Mouse (Mus musculus): ENCODE results near the gene Dgkh. TPM values are rescaled to one million over a fixed set of nuclear protein-coding genes. Genes with fewer than 3 reads are reported as not detected.
"Not testable (repeated sequence)": the region's sequence is repeated elsewhere in the genome, so short reads cannot be mapped to it uniquely, and the experiment has no call there.

Gene Dgkh
- polyA plus RNA-seq, 1 experiment from 2014 or later, result 2.5 TPM

DNA sequence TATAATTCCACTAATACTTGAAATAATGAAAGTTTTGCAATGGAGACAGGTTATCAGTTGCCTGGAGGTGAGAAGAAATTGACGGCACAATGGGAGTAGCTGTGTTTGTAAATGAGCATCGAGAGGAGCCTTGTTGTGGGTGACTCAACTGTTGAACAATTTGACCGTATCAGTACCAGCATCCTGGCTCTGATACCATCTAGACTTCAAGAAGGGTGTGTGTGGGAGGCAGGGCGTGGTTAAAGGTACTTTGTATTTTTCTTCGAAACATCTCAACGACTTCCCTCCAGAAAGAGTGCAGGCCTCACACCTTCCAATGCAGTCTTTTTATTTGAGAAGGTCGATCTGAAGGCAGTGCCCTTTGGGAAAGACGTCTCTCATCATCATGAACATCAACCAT is 173.5 kb downstream of the Dgkh start:
- H3K4me1 ChIP-seq, result 0 out of 2 replicates have a peak, but pooled peaks cover 9% of the 10 kb centered on the region
- WGBS, result 74% methylated on average over 8 of the region's 8 CpGs
- no peak overlapping the region for H3K4me3 ChIP-seq (replicated peaks)
- H3K27ac ChIP-seq, result no peak overlapping the region
- no peak for ATAC-seq (replicated peaks; ENCODE audit: low FRiP score)
- no peaks in the 10 kb centered on the region for H3K27me3 ChIP-seq
- no peak overlapping the region for H3K4me2 ChIP-seq
- H3K36me3 ChIP-seq, result 0 out of 2 replicates have a peak, but pooled peaks cover 3% of the 10 kb centered on the region
- H3K9me3 ChIP-seq (replicated peaks), result no peaks in the 10 kb centered on the region
- H3K9ac ChIP-seq, result no peak overlapping the region

- H3K27me3 ChIP-seq; H3K4me1 ChIP-seq; H3K27ac ChIP-seq; ATAC-seq (replicated peaks; ENCODE audit: low FRiP score); H3K4me3 ChIP-seq (replicated peaks); H3K9me3 ChIP-seq (replicated peaks); H3K9ac ChIP-seq; H3K36me3 ChIP-seq; H3K4me2 ChIP-seq: not testable (repeated sequence)
- 82% methylated on average over 3 of the region's 3 CpGs for WGBS
Observed at GRCm38 (mm10) chr14:78554830-78555229, 177.7 kb downstream of the Dgkh start.

DNA sequence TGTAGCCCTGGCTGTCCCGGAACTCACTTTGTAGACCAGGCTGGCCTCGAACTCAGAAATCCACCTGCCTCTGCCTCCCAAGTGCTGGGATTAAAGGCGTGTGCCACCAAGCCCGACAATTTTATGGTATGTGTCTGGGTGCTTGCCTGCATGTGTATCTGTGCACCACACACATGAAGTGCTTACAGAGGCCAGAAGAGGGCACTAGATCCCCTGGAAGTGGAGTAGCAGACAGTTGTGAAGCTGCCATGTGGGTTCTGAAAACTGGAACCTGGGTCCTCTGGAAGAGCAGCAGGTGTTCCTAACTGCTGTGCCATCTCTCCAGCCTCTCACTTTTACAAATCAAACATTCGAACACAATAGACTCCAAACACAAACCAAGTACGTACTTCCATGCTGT is 178.9 kb downstream of the Dgkh start:
- Histone ChIP-seq H3K36me3 (no peaks in the 10 kb centered on the region), H3K9me3 (replicated peaks) (no peaks in the 10 kb centered on the region), H3K9ac (no peak overlapping the region), H3K27ac (no peak overlapping the region), H3K27me3 (no peaks in the 10 kb centered on the region), H3K4me1 (0 out of 2 replicates have a peak, but pooled peaks cover 3% of the 10 kb centered on the region), H3K4me3 (replicated peaks) (no peak overlapping the region), H3K4me2 (no peak overlapping the region)
- WGBS, result 96% methylated on average over 6 of the region's 6 CpGs
- no peak for ATAC-seq (replicated peaks; ENCODE audit: low FRiP score)

GRCm38 (mm10) chr14:78548807-78549206 is 183.8 kb downstream of the Dgkh start:
- Histone ChIP-seq H3K9ac (no peak overlapping the region), H3K27me3 (no peaks in the 10 kb centered on the region), H3K4me1 (0 out of 2 replicates have a peak, but pooled peaks cover 3% of the 10 kb centered on the region), H3K4me2 (no peak overlapping the region), H3K9me3 (replicated peaks) (no peaks in the 10 kb centered on the region), H3K27ac (no peak overlapping the region), H3K4me3 (replicated peaks) (no peak overlapping the region), H3K36me3 (no peaks in the 10 kb centered on the region)
- WGBS, result 65% methylated on average over 6 of the region's 6 CpGs
- ATAC-seq (replicated peaks; ENCODE audit: low FRiP score), result no peak

- WGBS, result 78% methylated on average over 3 of the region's 3 CpGs
- H3K9ac ChIP-seq, result no peak overlapping the region
- H3K27ac ChIP-seq, result no peak overlapping the region
- H3K4me1 ChIP-seq, result peaks cover 18% of the 10 kb centered on the region
- no peak overlapping the region for H3K4me2 ChIP-seq
- H3K27me3 ChIP-seq, result no peaks in the 10 kb centered on the region
- no peaks in the 10 kb centered on the region for H3K36me3 ChIP-seq
- H3K4me3 ChIP-seq (replicated peaks), result no peak overlapping the region
- no peaks in the 10 kb centered on the region for H3K9me3 ChIP-seq (replicated peaks)
- ATAC-seq (replicated peaks; ENCODE audit: low FRiP score), result no peak
Observed at GRCm38 (mm10) chr14:78541319-78541718, 191.3 kb downstream of the Dgkh start.

GRCm38 (mm10) chr14:78539821-78540220 is 192.8 kb downstream of the Dgkh start:
- Histone ChIP-seq H3K9me3 (replicated peaks) (no peaks in the 10 kb centered on the region), H3K36me3 (no peaks in the 10 kb centered on the region), H3K27me3 (no peaks in the 10 kb centered on the region), H3K4me3 (replicated peaks) (no peak overlapping the region), H3K4me2 (no peak overlapping the region), H3K4me1 (peaks cover 25% of the 10 kb centered on the region), H3K9ac (no peak overlapping the region), H3K27ac (no peak overlapping the region)
- WGBS, result 91% methylated on average over 1 of the region's 1 CpGs
- ATAC-seq (replicated peaks; ENCODE audit: low FRiP score), result no peak

GRCm38 (mm10) chr14:78538572-78539320 is 193.8 kb downstream of the Dgkh start:
- no peak for ATAC-seq (replicated peaks; ENCODE audit: low FRiP score)
- Histone ChIP-seq H3K9me3 (replicated peaks) (no peaks in the 10 kb centered on the region), H3K4me3 (replicated peaks) (no peak overlapping the region), H3K4me1 (peaks cover 25% of the 10 kb centered on the region), H3K36me3 (no peaks in the 10 kb centered on the region), H3K27me3 (no peaks in the 10 kb centered on the region), H3K9ac (no peak overlapping the region), H3K4me2 (no peak overlapping the region), H3K27ac (peak overlapping the region; percentile 93)
- WGBS, result 23% methylated on average over 5 of the region's 5 CpGs

GRCm38 (mm10) chr14:78537551-78537950 is 195.0 kb downstream of the Dgkh start:
- no peaks in the 10 kb centered on the region for H3K9me3 ChIP-seq (replicated peaks)
- peak overlapping the region; percentile 93 for H3K27ac ChIP-seq
- H3K4me1 ChIP-seq, result peaks cover 25% of the 10 kb centered on the region
- H3K4me3 ChIP-seq (replicated peaks), result peak overlapping the region; percentile 95; the same call in 1 of the 2 replicates
- H3K4me2 ChIP-seq, result peak overlapping the region; percentile 75
- no peaks in the 10 kb centered on the region for H3K36me3 ChIP-seq
- H3K27me3 ChIP-seq, result no peaks in the 10 kb centered on the region
- no peak for ATAC-seq (replicated peaks; ENCODE audit: low FRiP score)
- H3K9ac ChIP-seq, result no peak overlapping the region
- WGBS, result 38% methylated on average over 6 of the region's 6 CpGs

DNA sequence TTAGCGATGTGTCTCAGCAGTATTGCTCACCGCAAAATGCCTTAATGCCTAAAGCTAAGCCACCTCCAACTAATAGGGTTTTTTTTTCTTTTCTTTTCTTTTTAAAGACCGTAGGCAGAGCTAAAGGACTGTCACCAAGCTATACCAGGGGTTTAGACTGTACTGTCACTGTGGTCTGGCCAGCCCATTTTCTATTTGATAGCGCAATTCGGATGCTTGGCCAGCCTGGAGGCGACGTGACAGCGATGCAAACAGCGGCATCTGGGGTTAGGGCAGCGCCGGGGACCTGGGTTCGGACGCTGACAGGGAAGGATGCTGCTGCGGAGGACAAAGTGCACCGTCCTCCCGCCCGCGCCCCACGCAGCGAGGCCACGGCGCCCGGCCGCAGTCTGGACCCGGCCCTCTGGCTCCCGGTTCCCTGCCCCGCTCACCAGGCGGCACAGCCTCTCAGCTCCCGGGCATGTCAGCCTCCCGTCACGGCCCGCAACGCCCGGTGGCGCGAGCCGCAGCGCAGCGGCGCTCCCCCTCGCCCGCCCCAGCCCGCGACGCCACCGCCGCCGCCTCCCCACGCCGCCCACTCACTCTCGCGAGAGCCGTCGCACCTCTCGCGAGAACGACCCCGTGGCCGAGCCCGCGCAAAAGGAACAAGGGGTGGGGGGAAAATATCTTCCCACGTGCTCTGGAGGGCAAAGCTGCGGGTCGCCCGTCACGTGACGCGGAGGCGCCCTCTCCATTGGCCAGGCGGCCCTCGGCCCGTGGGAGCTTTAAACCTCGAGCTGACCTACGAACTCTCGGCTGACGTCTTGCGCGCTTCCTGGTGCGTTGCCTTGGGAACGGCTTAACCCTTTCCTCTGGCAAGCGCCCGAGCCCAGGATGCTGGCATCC is 196.1 kb downstream of the Dgkh start, which contains the start of gene Akap11:
Gene Akap11 (minus strand): TSS at position 528 of the 885 bp plus-strand sequence.
- peak within 1 kb of the TSS; percentile 75 for H3K4me2 ChIP-seq
- H3K9ac ChIP-seq, result peak within 1 kb of the TSS; percentile 93
- peaks cover 26% of the 10 kb centered on the region for H3K4me1 ChIP-seq
- H3K36me3 ChIP-seq, result no peaks in the 10 kb centered on the region
- no peaks in the 10 kb centered on the region for H3K9me3 ChIP-seq (replicated peaks)
- H3K4me3 ChIP-seq (replicated peaks), result peak within 1 kb of the TSS; percentile 95
- under 1% methylated on average over 80 of the region's 82 CpGs for WGBS
- no peaks in the 10 kb centered on the region for H3K27me3 ChIP-seq
- ATAC-seq (replicated peaks; ENCODE audit: low FRiP score), result peak; percentile 94
- peak within 1 kb of the TSS; percentile 93 for H3K27ac ChIP-seq

GRCm38 (mm10) chr14:78535366-78535765 is 197.2 kb downstream of the Dgkh start:
- H3K9me3 ChIP-seq (replicated peaks), result no peaks in the 10 kb centered on the region
- H3K4me3 ChIP-seq (replicated peaks), result peak overlapping the region; percentile 95
- peak overlapping the region; percentile 93 for H3K9ac ChIP-seq
- no peak overlapping the region for H3K27ac ChIP-seq
- peaks cover 28% of the 10 kb centered on the region for H3K4me1 ChIP-seq
- no peaks in the 10 kb centered on the region for H3K36me3 ChIP-seq
- no peak for ATAC-seq (replicated peaks; ENCODE audit: low FRiP score)
- H3K27me3 ChIP-seq, result no peaks in the 10 kb centered on the region
- H3K4me2 ChIP-seq, result peak overlapping the region; percentile 75
- WGBS, result 32% methylated on average over 2 of the region's 2 CpGs

- ATAC-seq (replicated peaks; ENCODE audit: low FRiP score), result no peak
- Histone ChIP-seq H3K27ac (no peak overlapping the region), H3K36me3 (no peaks in the 10 kb centered on the region), H3K4me2 (0 out of 2 replicates have a peak overlapping the region, but pooled peaks have one; percentile 75), H3K4me1 (peaks cover 35% of the 10 kb centered on the region), H3K27me3 (no peaks in the 10 kb centered on the region), H3K9ac (no peak overlapping the region), H3K4me3 (replicated peaks) (no peak overlapping the region), H3K9me3 (replicated peaks) (no peaks in the 10 kb centered on the region)
- WGBS, result 96% methylated on average over 5 of the region's 5 CpGs
Observed at GRCm38 (mm10) chr14:78534651-78535050, 197.9 kb downstream of the Dgkh start.

GRCm38 (mm10) chr14:78533701-78534100 is 198.9 kb downstream of the Dgkh start:
- Histone ChIP-seq H3K27ac (no peak overlapping the region), H3K4me1 (peaks cover 44% of the 10 kb centered on the region), H3K4me2 (no peak overlapping the region), H3K36me3 (no peaks in the 10 kb centered on the region), H3K27me3 (no peaks in the 10 kb centered on the region), H3K9ac (no peak overlapping the region), H3K9me3 (replicated peaks) (no peaks in the 10 kb centered on the region), H3K4me3 (replicated peaks) (no peak overlapping the region)
- ATAC-seq (replicated peaks; ENCODE audit: low FRiP score), result no peak
- 84% methylated on average over 3 of the region's 3 CpGs for WGBS
